Comparison of ENCODE assay signal across 8 mouse cellular contexts in the genomic region with DNA sequence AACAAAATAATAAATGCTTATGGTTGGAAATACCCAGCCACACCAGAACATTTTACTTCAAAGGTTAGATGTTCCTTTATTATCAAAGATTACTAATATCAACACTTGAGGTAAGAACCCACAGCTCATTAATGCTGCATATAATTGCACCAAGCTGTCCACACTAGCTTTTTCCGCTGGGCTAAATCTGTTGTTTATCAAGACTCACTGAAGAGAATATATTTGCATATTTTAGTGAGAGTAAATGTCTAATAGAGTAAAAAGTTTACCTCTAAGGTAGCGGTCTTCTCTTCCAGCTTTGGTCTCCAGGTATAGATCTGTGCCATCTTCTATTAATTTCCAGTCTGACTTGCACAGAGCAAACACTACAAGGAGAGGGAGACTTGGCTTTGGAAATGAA.
"Had no signal": no experiment of that assay in that cellular context is flagged by ENCODE, and none has a peak within 500 bp of the region (broad histone marks: within the 10 kb centered on the region; RNA-seq: fewer than 3 reads in every experiment).

No protein-coding gene starts in this region.

- ATAC-seq: intestine, postnatal 0 days; midbrain, embryonic 16.5 days had no signal

- H3K27me3 ChIP-seq: limb, embryonic 12.5 days; liver, embryonic 13.5 days had no signal

- H3K36me3 ChIP-seq: limb, embryonic 12.5 days; liver, embryonic 13.5 days; midbrain, embryonic 12.5 days; neural tube, embryonic 13.5 days had no signal

- H3K4me1 ChIP-seq: limb, embryonic 12.5 days; liver, embryonic 13.5 days had no signal

- H3K4me3 ChIP-seq: limb, embryonic 12.5 days; liver, embryonic 13.5 days; midbrain, embryonic 12.5 days; neural tube, embryonic 13.5 days had no signal

- H3K27ac ChIP-seq: limb, embryonic 12.5 days; liver, embryonic 13.5 days; midbrain, embryonic 12.5 days; neural tube, embryonic 13.5 days had no signal

- H3K9ac ChIP-seq: limb, embryonic 12.5 days; liver, embryonic 13.5 days; midbrain, embryonic 12.5 days; neural tube, embryonic 13.5 days had no signal

- DNase-seq: kidney, adult 8-10 months; liver, embryonic 13.5 days; thymus, postnatal 4 days had no signal

- H3K4me2 ChIP-seq: limb, embryonic 12.5 days; liver, embryonic 13.5 days; midbrain, embryonic 12.5 days; neural tube, embryonic 13.5 days had no signal

- H3K9me3 ChIP-seq: limb, embryonic 12.5 days; liver, embryonic 13.5 days; midbrain, embryonic 12.5 days; neural tube, embryonic 13.5 days had no signal
